Mouse (Mus musculus) Muller cell, postnatal 12 days (primary cell): ENCODE measurements at regions not wholly inside any gene's neighbourhood (a gene's known extent, or its start where the extent isn't known, plus 50 kb on each side); places are given as distances from the start of the nearest gene placed in this dataset.

Experiments used
- DNase-seq: peaks from one replicate; pipeline ENCODE4 v3.0.0-alpha.2; 2015; ENCODE audit errors: inconsistent ontology term

DNA sequence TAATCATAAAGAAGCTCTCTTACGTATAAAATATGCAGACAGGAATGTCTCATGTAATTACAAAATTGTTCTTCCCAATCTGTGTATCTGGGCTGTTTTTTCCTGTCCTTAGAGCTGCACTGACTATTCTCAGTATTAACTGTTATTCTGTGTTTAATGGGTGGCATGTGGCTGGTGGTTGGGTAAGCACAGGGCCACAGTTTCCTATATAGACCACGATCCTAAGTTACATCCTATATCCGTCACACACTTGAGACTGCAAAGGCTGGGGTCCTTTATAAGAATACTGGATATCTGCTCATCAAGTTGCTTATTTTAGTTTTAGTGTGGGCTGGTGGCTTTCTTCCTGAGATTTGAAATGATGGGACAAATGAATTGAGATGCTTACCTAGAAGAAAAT, 159.0 kb downstream of the Sox4 start:
- DNase-seq: no peak

DNA sequence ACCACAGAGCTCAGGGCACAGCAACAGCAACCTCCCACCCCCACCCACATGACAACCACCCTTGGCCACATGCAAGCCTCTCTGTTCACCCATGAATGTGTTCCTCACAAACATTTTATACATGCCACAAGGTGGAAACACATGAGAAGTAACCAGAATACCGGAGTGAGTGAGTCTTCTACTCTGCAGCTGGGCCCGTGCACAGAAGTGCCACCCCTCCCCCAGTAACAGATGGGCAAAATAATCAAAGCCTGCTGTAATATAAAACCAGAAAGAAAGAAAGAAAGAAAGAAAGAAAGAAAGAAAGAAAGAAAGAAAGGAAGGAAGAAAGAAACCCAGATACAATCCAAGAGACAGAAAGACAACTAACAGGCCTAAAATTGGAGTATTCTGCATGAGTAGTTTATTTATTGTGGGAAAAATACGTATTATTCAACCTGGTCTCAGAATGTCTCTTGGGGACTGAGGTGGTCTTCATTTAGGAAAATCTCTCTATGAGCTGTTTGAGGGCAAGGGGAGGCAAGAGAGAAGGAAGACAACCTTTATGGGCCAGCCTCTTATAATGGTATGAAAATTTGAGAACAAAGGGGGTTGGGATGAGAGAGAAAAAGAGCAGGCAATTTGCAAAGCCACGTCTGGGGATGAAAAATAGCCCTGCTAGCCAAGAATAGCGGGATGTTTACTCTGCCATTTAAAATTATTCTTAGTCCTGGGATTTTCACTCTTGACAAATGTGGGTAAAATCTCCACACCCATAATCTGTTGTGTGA, 160.2 kb downstream of the Sox4 start:
- no peak for DNase-seq

DNA sequence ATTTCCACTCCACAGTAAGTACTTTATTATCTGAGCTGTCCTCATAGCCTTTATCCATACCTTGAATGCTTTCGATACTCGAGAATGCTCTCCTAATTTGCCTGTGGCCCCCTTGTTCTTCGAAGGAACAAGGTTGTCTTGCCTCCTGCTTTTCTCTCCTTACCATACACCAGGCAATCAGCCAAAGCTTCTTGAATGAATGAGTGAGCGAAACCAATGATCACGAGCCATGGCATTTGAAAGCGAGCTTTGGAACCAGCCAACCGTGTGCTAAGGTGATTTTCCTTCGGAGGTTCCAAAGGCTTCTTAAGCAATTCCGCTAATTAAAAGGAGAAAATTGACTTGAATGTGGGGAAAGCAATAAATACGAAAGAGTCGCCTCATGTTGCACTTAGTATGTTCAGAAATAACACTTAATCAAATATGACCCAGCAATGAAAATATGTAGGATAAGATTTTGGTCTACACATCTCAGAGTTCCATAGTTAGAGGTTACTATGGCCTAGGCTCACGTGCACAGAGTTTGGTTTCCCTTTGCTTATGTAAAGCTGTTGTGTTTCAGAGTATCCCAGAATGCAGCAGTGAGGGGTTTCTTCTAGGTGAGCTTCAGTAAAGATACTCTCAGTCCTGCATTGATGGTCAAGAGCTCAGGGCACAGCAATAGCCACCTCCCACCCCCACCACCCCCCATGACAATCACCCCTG, 160.9 kb downstream of the Sox4 start:
- peak; percentile 87 for DNase-seq

DNA sequence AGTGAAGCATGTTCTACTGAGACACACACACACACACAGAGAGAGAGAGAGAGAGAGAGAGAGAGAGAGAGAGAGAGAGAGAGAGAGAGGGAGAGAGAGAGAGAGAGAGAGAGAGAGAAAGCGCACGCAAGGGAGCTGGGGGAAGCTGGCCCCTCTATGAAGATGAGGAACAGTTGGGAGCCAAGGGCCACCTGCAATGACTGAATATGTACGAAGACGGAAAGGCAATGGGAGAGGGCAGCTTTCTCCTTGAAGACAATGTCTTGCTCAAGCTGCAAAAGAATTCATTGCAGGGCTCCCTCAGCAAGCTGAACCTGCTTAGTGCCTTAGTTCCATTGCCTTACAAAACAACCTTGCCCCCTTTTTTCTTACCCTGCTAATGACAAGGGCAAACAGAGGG, 163.1 kb downstream of the Sox4 start:
- DNase-seq: no peak

DNA sequence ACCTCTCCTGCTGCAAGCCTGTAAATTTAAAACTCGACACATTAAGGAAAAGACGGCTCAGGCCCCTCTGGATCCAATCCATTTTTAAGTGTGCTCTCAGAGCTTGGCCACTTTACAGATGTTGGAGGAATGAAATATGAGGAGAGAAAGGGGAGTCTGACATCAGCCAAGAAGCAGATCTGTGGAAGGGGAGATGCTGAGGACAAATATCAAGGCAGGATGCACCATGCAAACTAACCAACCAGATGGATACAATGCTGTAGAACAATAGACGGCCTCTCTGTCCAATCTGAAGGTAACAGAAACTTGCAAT, 166.2 kb downstream of the Sox4 start:
- DNase-seq: no peak

DNA sequence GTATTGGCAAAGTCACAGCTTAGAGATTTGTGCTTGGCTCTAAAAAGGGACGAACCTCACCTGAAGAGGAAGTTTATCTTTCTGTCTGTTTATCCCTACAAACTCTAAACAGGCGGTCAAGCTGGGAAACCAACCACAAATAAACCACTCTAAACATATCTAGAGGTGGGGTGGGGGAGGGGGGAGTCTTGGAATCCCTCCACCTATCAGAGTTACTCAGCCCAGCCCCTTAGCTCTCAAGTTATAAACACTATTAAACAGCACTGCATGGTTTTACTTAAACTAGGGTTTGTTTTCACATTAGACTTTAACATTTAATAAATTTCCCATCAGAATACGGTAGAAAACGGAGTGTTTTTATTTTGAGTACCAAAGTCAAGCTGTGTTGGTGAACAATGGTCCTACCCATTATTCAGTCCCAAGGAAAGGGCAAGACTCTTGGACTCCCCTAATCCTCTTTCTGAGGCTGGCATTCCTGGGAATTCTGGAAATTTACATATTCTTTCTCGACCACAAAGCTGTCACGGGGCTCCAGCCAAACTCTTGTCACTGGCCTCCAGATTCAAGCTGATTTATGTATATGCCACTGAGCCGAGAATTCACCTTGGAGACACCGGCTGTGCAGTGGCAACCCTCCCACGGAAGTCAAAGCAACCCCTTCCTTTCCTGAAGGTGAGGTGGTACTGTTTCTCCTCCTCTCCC, 166.7 kb downstream of the Sox4 start:
- DNase-seq: no peak

DNA sequence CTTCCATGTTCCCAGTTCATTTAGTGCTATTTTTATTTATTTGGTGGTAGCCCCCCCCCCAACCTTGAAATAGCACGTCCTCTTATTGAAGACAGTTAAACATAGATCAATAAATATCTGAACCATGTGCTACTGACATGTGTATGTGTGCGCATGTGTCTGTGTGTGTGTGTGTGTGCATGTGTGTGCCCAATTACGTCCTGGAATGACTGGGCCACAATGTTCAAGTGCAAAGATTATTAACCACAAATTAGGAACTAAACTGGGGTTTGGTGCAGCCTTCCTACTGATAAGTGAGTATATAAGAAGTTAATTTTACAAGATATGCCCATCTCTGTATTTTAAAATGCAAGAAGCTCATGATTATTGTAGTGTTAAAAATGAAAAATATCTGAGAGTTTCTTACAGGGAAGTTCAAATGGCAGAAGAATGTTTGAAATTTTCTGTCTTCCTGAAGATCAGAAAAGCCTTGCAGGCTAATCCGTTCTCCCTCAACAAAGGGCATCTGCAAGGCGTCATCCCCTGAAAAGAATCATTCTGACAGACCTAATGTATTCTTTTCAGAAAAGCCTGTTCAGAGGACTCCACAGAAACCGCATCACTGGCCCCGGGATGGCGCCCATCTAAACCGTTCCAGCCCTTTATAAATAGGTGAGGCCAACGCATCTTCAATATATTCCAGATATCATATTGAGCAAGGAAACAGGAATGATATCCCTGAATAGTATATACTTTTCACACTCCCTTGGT, 170.8 kb downstream of the Sox4 start:
- DNase-seq: peak; percentile 79

DNA sequence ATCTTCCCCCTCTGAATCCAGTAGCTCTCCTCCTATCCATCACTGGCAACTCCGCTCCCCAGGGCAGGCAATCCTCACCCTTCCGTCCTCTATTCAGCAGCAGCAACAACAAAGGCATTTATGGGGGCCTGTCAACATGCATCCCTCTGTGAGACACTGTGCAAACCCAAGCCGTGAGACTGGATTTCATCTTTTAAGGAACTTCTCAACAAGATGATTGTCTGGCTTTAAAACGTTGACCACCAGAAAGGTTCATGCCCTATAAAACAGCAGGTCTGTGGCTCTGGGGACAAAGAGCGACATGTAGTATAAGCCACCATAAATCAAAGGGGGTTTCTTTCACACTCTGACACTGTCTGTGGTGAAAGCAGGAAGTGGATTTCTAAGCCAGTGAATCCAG, 171.4 kb downstream of the Sox4 start:
- DNase-seq: no peak

DNA sequence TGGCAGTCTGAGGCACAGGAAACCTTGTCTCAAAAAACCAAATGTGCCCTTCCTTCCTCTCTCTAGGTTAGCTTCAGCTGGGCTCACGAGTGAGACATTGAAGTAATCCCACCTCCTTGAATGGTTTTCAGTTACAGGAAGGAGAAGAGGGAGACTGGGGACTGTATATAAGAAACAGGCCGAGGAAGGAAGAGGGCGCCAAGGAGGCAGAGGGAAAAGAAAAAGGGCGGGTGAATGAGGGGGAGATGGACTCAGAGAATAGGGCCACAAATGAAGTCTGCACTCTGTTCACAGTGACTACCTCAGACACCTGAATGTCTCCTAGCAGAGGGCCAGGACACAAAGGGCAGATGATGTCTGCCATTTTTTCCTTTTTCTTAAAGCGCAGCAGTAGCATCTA, 171.9 kb downstream of the Sox4 start:
- no peak for DNase-seq

DNA sequence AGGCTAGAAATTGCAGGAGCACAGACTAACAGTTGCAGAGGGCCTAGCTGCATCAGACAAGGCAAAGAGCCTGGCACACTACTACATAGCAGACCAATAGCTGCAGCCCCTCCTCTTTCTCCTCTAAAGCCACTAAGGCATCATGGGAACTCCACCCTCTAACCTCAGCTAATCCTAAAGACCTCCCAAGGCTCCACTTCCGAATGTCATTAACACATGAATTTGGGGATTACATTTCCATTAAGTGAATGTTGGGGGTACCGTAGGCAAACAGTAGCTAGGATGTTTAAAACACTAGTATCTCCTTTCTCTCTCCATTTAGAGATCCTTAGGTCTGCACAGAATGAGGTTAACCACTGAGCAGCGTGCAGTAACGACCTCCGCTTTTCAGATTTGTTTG, 173.1 kb downstream of the Sox4 start:
- no peak for DNase-seq

DNA sequence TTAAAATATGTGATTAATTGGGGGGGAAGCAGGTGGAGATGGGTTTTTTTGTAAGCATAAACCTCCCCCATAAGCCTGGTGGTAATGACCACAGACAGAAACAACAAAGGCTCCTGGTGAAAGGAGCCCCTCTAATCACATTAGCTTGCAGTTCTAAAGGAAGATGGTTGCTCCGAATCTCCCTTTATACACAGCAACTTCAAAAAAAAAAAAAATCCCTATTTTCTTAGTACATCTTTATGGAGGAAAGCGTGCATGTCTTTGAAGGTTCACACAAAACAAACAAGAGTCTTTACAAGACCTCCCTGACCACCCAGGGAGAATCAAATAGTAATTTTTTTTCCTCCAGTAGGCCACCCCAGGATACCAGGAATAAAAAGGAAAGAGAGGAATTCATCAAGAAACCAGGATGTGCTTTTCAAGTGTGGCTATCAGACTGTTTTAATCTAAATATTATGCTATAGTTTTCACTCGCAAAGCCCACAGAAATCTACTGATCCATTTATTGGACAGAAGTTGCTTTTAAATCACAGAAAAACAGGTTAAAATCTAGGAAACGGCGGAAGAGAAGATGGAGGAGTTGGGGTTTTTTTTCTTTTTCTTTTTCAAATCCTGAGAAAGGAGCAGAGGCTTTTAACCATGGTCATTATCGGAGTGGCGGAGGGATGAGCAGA, 178.2 kb downstream of the Sox4 start:
- DNase-seq: no peak

DNA sequence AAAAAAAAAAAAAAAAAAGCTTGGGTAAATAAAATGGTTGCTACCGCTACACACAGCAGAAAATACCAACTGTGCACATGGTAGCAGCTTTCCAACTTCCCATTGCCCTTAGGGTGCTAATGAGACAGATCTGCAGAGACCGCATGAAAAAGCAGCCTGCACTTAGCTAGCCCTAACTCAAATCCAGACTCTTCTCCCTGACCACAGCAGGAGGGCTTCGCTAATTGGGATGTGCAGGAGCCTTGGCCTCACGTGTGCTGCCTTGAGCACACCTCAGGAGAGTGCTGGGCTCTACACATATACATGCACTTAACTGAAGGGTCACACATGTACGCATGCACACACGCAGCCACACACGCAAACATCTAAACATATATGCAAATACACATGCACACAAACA, 178.9 kb downstream of the Sox4 start:
- no peak for DNase-seq

DNA sequence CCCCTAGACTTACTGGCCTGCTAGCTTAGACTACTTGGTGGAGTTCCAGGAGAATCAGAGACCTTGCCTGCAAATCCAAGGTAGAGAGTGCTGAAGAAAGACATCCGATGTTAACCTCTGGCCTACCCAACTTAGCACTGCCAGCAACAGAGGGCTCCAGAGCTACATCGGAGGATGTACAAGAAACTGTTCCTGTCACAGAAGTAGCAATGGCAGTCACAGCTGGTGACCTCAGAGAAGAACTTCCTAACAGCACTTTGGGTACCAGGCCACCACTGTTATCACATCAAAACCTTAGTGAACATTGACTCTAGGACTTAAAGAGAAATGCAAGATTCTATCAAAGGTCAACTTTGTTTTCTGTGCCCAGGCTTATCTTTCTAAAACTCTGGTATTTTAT, 180.0 kb downstream of the Sox4 start:
- no peak for DNase-seq

DNA sequence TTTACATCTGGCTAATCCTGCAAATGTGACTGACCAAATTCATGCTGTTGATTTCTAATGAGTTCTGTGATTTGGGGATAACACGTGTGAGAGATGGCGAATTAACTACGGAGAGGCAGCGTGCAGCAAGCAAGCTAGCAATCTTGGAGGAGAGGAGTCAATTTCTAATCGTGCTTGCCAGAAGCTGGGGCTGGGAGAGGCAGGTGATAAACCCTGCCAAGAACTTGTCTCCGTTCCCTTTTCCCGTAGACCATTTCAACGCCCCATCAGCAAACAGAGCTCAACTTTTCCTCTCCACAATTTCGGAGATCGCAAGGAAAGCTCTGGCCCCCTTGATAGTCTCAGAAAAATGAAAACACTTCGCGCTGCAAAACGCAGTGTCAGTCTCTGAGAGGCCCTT, 183.0 kb downstream of the Sox4 start:
- DNase-seq: no peak

DNA sequence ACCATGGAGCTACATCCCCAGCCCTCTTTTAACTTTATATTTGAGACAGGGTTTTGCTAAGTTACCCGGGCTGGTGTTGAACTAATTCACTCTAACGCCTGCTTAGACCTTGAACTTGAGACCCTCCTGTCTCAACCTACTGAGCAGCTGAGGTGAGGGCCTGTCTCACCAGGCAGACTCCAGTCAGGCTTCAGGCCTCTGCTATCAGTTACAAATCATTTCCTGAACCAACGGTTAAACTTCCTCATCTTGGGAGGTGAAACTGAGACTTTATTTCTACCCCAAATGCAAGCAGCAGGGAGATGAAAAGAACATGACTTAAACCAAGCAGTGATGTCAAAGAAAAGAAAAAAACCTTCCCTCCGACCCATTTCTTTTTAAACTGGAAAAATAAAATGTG, 183.5 kb downstream of the Sox4 start:
- no peak for DNase-seq

DNA sequence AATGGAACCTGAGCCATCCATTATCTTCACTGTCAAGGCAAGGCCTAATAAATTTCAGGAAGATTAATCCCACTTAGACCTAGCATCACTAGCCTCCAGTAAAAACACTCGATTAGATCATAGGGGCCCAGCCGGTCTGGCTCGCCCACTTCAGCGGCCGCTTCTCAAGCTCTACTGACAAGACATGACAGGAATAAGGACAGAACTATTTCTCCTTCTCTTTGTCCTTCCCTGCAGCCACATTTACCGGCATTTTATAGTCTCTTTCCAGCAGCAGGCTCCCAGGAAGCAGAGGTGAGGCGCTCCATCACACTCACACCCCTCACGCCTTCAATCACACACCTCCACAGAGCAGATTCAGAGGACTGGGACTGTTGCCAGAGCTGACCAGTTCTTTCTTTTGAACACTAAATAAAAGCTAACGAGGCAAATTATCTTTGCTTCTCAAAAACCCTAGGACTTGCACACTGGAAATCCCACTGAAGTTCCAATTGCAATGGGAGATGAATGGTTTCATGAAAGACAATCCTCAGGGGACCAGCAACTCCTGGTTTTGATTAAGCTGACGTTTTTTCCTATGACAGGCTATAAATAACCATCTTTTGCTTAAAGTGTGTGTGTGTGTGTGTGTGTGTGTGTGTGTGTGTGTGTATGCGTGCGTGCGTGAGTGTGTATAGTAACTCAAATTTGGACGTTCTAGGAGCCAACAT, 184.6 kb downstream of the Sox4 start:
- DNase-seq: peak; percentile 40

DNA sequence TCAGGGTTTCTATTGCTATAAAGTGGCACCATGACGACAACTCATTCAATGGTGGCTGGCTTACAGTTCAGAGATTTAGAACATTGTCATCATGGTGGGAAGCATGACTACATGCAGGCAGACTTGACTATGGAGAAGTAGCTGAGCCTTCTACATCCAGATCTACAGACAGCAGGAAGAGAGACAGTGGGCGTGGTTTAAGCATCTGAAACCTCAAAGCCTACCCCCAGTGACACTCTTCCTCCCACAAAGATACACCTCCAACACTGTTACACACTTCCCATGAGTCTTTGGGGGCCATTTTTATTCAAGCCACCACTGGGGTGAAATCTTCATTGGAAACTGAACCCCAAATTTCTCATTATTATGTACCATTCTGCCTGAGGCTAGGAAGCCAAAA, 191.0 kb downstream of the Sox4 start:
- no peak for DNase-seq

DNA sequence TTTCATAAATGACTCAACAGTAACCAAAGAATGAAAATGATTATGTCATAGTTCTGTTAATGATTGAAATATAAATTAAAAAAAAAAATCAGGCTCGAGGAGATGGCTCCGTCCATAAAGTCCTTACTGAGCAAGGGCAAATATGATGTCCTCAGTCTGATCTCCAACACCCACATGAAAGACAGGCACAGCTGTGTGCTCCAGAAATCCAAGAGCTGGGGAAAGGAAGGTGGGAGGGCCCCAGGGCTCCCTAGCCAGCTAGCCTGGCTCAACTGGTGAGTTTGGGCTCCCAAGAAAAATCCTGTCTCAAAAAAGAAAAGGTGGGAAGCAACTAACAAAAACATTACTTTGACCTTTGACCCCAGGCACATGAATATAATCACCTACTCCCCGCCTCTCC, 194.5 kb downstream of the Sox4 start:
- peak; percentile 31 for DNase-seq

DNA sequence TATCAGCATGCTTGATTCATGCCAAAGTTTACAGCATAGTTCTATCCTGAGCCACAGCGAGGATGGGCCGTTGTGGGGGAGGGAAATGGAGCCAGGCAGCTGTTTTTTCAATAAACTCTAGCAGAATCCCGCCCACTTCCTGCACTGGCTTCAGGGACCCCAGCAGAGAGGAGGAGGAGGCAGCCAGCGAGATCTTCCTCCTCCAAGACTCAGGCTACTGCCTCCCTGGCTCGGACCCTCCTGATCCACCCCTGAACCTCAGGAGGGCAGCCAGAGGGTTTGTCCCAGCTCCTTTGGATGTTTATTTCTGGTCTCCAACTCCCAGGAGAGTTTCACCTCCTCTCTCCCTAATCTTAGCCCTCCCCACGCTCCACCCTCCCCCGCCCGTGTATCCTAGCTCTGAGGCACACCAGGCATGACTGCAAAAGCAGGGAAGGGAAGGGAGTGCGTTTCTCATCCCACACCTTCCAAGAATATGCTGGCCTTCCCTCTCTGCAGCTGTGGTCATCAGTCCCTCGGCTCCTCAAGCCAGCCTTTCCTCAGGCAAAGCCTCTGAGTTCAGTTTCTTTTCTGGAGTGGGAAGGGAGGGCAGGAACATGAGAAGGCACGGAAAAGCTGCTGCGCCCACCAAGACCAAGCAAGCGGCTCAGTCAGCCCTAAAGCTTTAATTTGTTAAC, 195.5 kb downstream of the Sox4 start:
- peak; percentile 75 for DNase-seq

DNA sequence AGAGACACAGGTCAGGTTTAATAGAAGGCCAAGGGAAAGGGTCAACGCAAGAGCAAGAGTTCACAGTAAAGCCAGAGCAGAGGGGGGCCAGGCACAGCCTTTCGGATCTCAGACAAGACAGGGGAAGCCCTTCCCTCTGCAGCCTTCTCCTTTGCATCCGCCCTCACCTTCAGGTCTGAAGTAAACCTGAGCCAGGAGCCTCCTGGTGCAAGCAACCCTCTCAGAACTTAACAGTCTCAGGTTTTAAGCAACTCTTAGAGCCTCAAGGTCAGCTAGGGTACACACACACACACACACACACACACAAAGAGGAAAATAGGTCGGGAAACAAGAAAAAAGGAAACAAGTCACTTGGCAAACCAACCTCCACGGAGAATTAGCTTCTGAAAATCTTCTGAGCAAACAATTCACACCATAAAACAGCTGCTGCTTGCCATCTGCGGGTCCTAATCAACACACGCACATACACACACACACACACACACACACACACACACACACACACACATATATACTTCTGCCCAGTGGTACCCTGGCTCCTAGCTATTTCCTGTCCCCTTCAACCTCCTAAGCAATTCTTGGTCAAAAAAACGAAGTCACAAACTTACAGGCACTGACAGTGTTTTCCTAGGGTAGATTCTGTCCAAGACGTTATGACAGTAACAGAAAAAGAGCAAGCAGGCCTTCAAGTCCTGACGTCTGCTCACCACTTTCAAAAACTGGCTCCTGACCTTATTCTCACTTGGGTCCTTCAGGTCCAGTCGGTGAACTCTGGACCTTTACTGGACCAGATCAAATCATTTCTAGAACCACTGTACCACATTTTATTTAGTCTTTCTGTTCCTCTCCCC, 196.4 kb downstream of the Sox4 start:
- DNase-seq: peak; percentile 52
